ENCODE assay signal across 17 mouse cellular contexts in the genomic region with DNA sequence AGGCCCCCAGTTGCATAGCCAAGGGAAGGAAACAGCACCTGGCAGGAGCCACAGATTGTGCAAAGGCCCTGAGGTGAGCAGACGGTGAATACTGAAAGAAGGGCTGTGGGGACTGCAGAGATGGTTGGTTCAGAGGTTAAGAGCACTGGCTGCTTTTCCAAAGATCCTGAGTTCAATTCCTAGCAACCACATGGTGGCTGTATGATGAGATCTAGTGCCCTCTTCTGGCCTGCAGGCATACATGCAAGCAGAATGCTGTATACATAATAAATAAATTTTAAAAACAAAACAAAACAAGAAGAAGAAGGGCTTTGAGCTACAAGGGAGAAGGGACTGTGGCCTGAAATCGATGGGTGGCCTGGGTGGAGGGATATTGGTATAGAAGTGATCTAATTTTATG. TPM values are rescaled to one million over a fixed set of nuclear protein-coding genes. Genes with fewer than 3 reads are reported as not detected.
DNase-seq lines count a peak whose midpoint lies in the region; ATAC-seq and TF ChIP-seq lines count a peak whose summit lies in the region.
"Had no signal": no experiment of that assay in that cellular context is flagged by ENCODE, and none has a peak within 500 bp of the region (broad histone marks: within the 10 kb centered on the region; RNA-seq: fewer than 3 reads in every experiment).

No protein-coding gene starts in this region.

- H3K9me3 ChIP-seq in heart, postnatal 0 days (replicated peaks; ENCODE audit: control insufficient read depth, low read length) = no peaks in the 10 kb centered on the region
- H3K9me3 ChIP-seq in heart, embryonic 12.5 days (replicated peaks) = no peaks in the 10 kb centered on the region
- no peaks in the 10 kb centered on the region for H3K9me3 ChIP-seq in CH12.LX (replicated peaks; ENCODE audit: low read length)
- H3K9me3 ChIP-seq: forebrain, embryonic 15.5 days; limb, embryonic 12.5 days had no signal

- no peaks in the 10 kb centered on the region for H3K79me2 ChIP-seq in CH12.LX (replicated peaks; ENCODE audit: control insufficient read depth, extremely low read depth, insufficient read depth, poor library complexity, severe bottlenecking)

- peak; percentile 42 for TF ChIP-seq CTCF in heart, postnatal 0 days (IDR thresholded peaks at IDR 0.05; ENCODE audit: low read depth)
- TF ChIP-seq CTCF in layer of hippocampus, adult 2 months (conservative IDR thresholded peaks at IDR 0.05) = peak; percentile 78
- TF ChIP-seq CTCF in CH12.LX (conservative IDR thresholded peaks at IDR 0.05 in 1 of 2, IDR thresholded peaks at IDR 0.05 in 1 of 2; ENCODE audit: low read depth in 2 of 2, low read length in 2 of 2) = peak; percentile 19 to 55; a peak in 2 of 4 replicates
- peak; percentile 30; the same call in 1 of the 2 replicates for TF ChIP-seq CTCF in bone marrow macrophage, adult 2 months (IDR thresholded peaks at IDR 0.05; ENCODE audit: low read depth, low read length)

- no peak overlapping the region for H3K27ac ChIP-seq in heart, postnatal 0 days (ENCODE audit: low read depth)
- no peak overlapping the region for H3K27ac ChIP-seq in heart, embryonic 12.5 days (ENCODE audit: poor library complexity, severe bottlenecking)
- no peak overlapping the region for H3K27ac ChIP-seq in layer of hippocampus, adult 2 months
- no peak overlapping the region for H3K27ac ChIP-seq in CH12.LX (ENCODE audit: insufficient read depth, low read depth)
- no peak overlapping the region for H3K27ac ChIP-seq in bone marrow macrophage, adult 2 months (ENCODE audit: insufficient read depth, low read depth, low read length)
- H3K27ac ChIP-seq: forebrain, embryonic 15.5 days; limb, embryonic 12.5 days had no signal

- dilution Hi-C loops in CH12.LX (cut with MboI; ENCODE audit: extremely low pct_ligation_motif_present, extremely low pct_unique_long_range_greater_than_20kb, low sequenced_read_pairs) = no loop called here

- H3K4me1 ChIP-seq in heart, postnatal 0 days (ENCODE audit: control insufficient read depth, insufficient read depth) = no peaks in the 10 kb centered on the region
- peaks cover 3% of the 10 kb centered on the region for H3K4me1 ChIP-seq in heart, embryonic 12.5 days (replicated peaks)
- H3K4me1 ChIP-seq in CH12.LX (ENCODE audit: control insufficient read depth in 1 of 2, insufficient read depth in 2 of 2) = peaks cover under 1 to 3% of the 10 kb centered on the region in 2 experiments; a peak in 2 of 4 replicates
- H3K4me1 ChIP-seq in bone marrow macrophage, adult 2 months (ENCODE audit: control insufficient read depth, insufficient read depth, low read length) = no peaks in the 10 kb centered on the region
- H3K4me1 ChIP-seq: forebrain, embryonic 15.5 days had no signal

- TF ChIP-seq EP300 in heart, postnatal 0 days (IDR thresholded peaks at IDR 0.05; ENCODE audit: low read depth) = no peak
- TF ChIP-seq EP300 in CH12.LX (IDR thresholded peaks at IDR 0.05; ENCODE audit: low read length) = no peak

- no peak overlapping the region for H3K4me3 ChIP-seq in heart, postnatal 0 days (ENCODE audit: low read depth, low read length)
- H3K4me3 ChIP-seq in heart, embryonic 12.5 days = no peak overlapping the region
- no peak overlapping the region for H3K4me3 ChIP-seq in layer of hippocampus, adult 2 months
- no peak overlapping the region for H3K4me3 ChIP-seq in CH12.LX (replicated peaks in 1 of 3; ENCODE audit: low read depth in 2 of 3, low read length in 2 of 3, poor library complexity in 1 of 3)
- H3K4me3 ChIP-seq in bone marrow macrophage, adult 2 months (ENCODE audit: insufficient read depth, low read length) = no peak overlapping the region
- H3K4me3 ChIP-seq: forebrain, embryonic 15.5 days; limb, embryonic 12.5 days had no signal

- ATAC-seq in heart, postnatal 0 days (ENCODE audit: insufficient read depth, low read depth) = no peak
- no peak for ATAC-seq in heart, embryonic 12.5 days (ENCODE audit: insufficient number of reproducible peaks, low FRiP score)
- ATAC-seq: forebrain, embryonic 15.5 days; hindbrain, embryonic 16.5 days had no signal

- no peak for DNase-seq in heart, postnatal 0 days (ENCODE audit: low spot score)
- no peak for DNase-seq in layer of hippocampus, adult 2 months (ENCODE audit: low spot score in 2 of 2)
- DNase-seq in layer of hippocampus, adult 11-12 months (ENCODE audit: low spot score) = no peak
- no peak for DNase-seq in CH12.LX (ENCODE audit: extremely low read depth)
- DNase-seq in urinary bladder, adult 2 months (ENCODE audit: low spot score) = no peak
- DNase-seq: cerebellum, adult 11 months; heart, postnatal 14 days; lung, adult 18-20 months; midbrain, embryonic 14.5 days had no signal

- 71% methylated on average over 2 of the region's 2 CpGs for WGBS in heart, postnatal 0 days
- 74% methylated on average over 2 of the region's 2 CpGs for WGBS in heart, embryonic 12.5 days

- no peak overlapping the region for H3K4me2 ChIP-seq in heart, postnatal 0 days (ENCODE audit: low read depth, low read length)
- no peak overlapping the region for H3K4me2 ChIP-seq in heart, embryonic 12.5 days
- H3K4me2 ChIP-seq in CH12.LX (ENCODE audit: insufficient read depth, low read depth, poor library complexity, severe bottlenecking) = no peak overlapping the region
- H3K4me2 ChIP-seq: forebrain, embryonic 15.5 days; limb, embryonic 12.5 days had no signal

- TF ChIP-seq RAD21 in CH12.LX (IDR thresholded peaks at IDR 0.05; ENCODE audit: low read depth, low read length) = no peak; the same call in 1 of the 2 replicates

- no peaks in the 10 kb centered on the region for H3K27me3 ChIP-seq in heart, postnatal 0 days (ENCODE audit: control insufficient read depth, insufficient read depth, low read length)
- H3K27me3 ChIP-seq in heart, embryonic 12.5 days (replicated peaks) = no peaks in the 10 kb centered on the region
- H3K27me3 ChIP-seq in CH12.LX (replicated peaks) = peaks cover 49% of the 10 kb centered on the region
- H3K27me3 ChIP-seq: forebrain, embryonic 15.5 days; limb, embryonic 12.5 days had no signal

- TF ChIP-seq POLR2A in CH12.LX (IDR thresholded peaks at IDR 0.05; ENCODE audit: low read depth, low read length) = no peak
- TF ChIP-seq POLR2A in bone marrow macrophage, adult 2 months (IDR thresholded peaks at IDR 0.05; ENCODE audit: borderline replicate concordance, low read depth, low read length) = no peak

- peaks cover 25% of the 10 kb centered on the region for H3K36me3 ChIP-seq in heart, postnatal 0 days (replicated peaks; ENCODE audit: control insufficient read depth, insufficient read depth, low read length)
- H3K36me3 ChIP-seq in heart, embryonic 12.5 days = peaks cover 47% of the 10 kb centered on the region
- no peaks in the 10 kb centered on the region for H3K36me3 ChIP-seq in CH12.LX (replicated peaks in 1 of 2; ENCODE audit: control insufficient read depth in 1 of 2, insufficient read depth in 1 of 2, low read length in 1 of 2)

- H3K9ac ChIP-seq in heart, postnatal 0 days (replicated peaks; ENCODE audit: low read depth, low read length) = no peak overlapping the region
- H3K9ac ChIP-seq in heart, embryonic 12.5 days = no peak overlapping the region
- H3K9ac ChIP-seq in CH12.LX (ENCODE audit: insufficient read depth, low read depth) = no peak overlapping the region
- H3K9ac ChIP-seq: forebrain, embryonic 15.5 days; limb, embryonic 12.5 days had no signal

- in situ Hi-C loops in CH12.LX (cut with MboI; ENCODE audit: low pct_ligation_motif_present, low pct_unique_long_range_greater_than_20kb, low sequenced_read_pairs) = no loop called here

RNA-seq across cellular contexts. Expression of a gene that starts 3.7 kb away (rescaled TPM):
- not detected in 2 replicates for total RNA-seq in heart, postnatal 0 days (2014; rRNA removed; ENCODE audit: low replicate concordance)
- 0.08 and 0.41 TPM in 2 replicates for polyA plus RNA-seq in heart, postnatal 0 days (2015; fragmentation: Nextera tagmentation; extraction: Ambion mirVana)
- 0.40 and 0.60 TPM in 2 replicates for polyA plus RNA-seq in heart, embryonic 12.5 days (2016; fragmentation: Nextera tagmentation; extraction: Ambion mirVana)
- total RNA-seq in layer of hippocampus, adult 2 months (2021) = 1 to 10 TPM in 1 of 2 experiments, under 1 TPM in 1; 0.54 to 1.1 TPM
- total RNA-seq in CH12.LX (2012; rRNA removed) = not detected in 2 replicates
- not detected in 2 replicates for total RNA-seq in CH12.LX (2014; rRNA removed)
- not detected in 2 replicates for polyA plus RNA-seq in CH12.LX (2012; ENCODE audit: insufficient read length, low read depth)
- 0.91 TPM in 1 of 2 replicates, not detected in the other for polyA plus RNA-seq in bone marrow macrophage, adult 2 months (2012; ENCODE audit: insufficient read depth, insufficient read length, missing spikeins)
- 0.66 and 0.92 TPM in 2 replicates for polyA plus RNA-seq in urinary bladder, adult 2 months (2012; rRNA removed)
- total RNA-seq: common myeloid progenitor, adult 5-6 weeks; gastrocnemius, adult 8-10 months had no signal

RNA-seq across cellular contexts. Expression of a gene that starts 23.7 kb away (rescaled TPM):
- 31.2 and 52.3 TPM in 2 replicates for total RNA-seq in heart, postnatal 0 days (2014; rRNA removed; ENCODE audit: low replicate concordance)
- polyA plus RNA-seq in heart, postnatal 0 days (2015; fragmentation: Nextera tagmentation; extraction: Ambion mirVana) = 39.8 and 44.0 TPM in 2 replicates
- 72.4 and 80.8 TPM in 2 replicates for polyA plus RNA-seq in heart, embryonic 12.5 days (2016; fragmentation: Nextera tagmentation; extraction: Ambion mirVana)
- 100 to 1,000 TPM; 275 to 277 TPM for total RNA-seq in layer of hippocampus, adult 2 months (2021)
- total RNA-seq in CH12.LX (2012; rRNA removed) = 3.1 and 5.3 TPM in 2 replicates
- 0.36 and 0.78 TPM in 2 replicates for total RNA-seq in CH12.LX (2014; rRNA removed)
- 1.5 and 2.5 TPM in 2 replicates for polyA plus RNA-seq in CH12.LX (2012; ENCODE audit: insufficient read length, low read depth)
- 2.9 and 3.4 TPM in 2 replicates for polyA plus RNA-seq in bone marrow macrophage, adult 2 months (2012; ENCODE audit: insufficient read depth, insufficient read length, missing spikeins)
- polyA plus RNA-seq in urinary bladder, adult 2 months (2012; rRNA removed) = 52.6 and 77.5 TPM in 2 replicates

RNA-seq across cellular contexts. Expression of a gene that starts 26.4 kb away (rescaled TPM):
- total RNA-seq in heart, postnatal 0 days (2014; rRNA removed; ENCODE audit: low replicate concordance) = 1.3 and 1.4 TPM in 2 replicates
- polyA plus RNA-seq in heart, postnatal 0 days (2015; fragmentation: Nextera tagmentation; extraction: Ambion mirVana) = not detected in 2 replicates
- 0.24 TPM in 1 of 2 replicates, not detected in the other for polyA plus RNA-seq in heart, embryonic 12.5 days (2016; fragmentation: Nextera tagmentation; extraction: Ambion mirVana)
- total RNA-seq in layer of hippocampus, adult 2 months (2021) = under 1 TPM; 0.26 to 0.37 TPM
- 0.08 and 0.21 TPM in 2 replicates for total RNA-seq in CH12.LX (2012; rRNA removed)
- total RNA-seq in CH12.LX (2014; rRNA removed) = not detected in 2 replicates
- polyA plus RNA-seq in CH12.LX (2012; ENCODE audit: insufficient read length, low read depth) = not detected in 2 replicates
- not detected in 2 replicates for polyA plus RNA-seq in bone marrow macrophage, adult 2 months (2012; ENCODE audit: insufficient read depth, insufficient read length, missing spikeins)
- 0.47 and 0.49 TPM in 2 replicates for polyA plus RNA-seq in urinary bladder, adult 2 months (2012; rRNA removed)
- total RNA-seq: gastrocnemius, adult 8-10 months; heart, adult 8-10 months had no signal
- polyA plus RNA-seq: hindbrain, embryonic 16.5 days; limb, embryonic 12.5 days had no signal

RNA-seq across cellular contexts. Expression of a gene that starts 37.1 kb away (rescaled TPM):
- total RNA-seq in heart, postnatal 0 days (2014; rRNA removed; ENCODE audit: low replicate concordance) = 186 and 196 TPM in 2 replicates
- 39.8 and 40.4 TPM in 2 replicates for polyA plus RNA-seq in heart, postnatal 0 days (2015; fragmentation: Nextera tagmentation; extraction: Ambion mirVana)
- 139 and 142 TPM in 2 replicates for polyA plus RNA-seq in heart, embryonic 12.5 days (2016; fragmentation: Nextera tagmentation; extraction: Ambion mirVana)
- total RNA-seq in layer of hippocampus, adult 2 months (2021) = 10 to 100 TPM; 56.9 to 58.7 TPM
- total RNA-seq in CH12.LX (2012; rRNA removed) (252 and 284 TPM in 2 replicates), CH12.LX (2014; rRNA removed) (261 and 284 TPM in 2 replicates)
- 482 and 497 TPM in 2 replicates for polyA plus RNA-seq in CH12.LX (2012; ENCODE audit: insufficient read length, low read depth)
- 129 and 141 TPM in 2 replicates for polyA plus RNA-seq in bone marrow macrophage, adult 2 months (2012; ENCODE audit: insufficient read depth, insufficient read length, missing spikeins)
- 140 and 166 TPM in 2 replicates for polyA plus RNA-seq in urinary bladder, adult 2 months (2012; rRNA removed)

RNA-seq across cellular contexts. Expression of a gene that starts 40.0 kb away (rescaled TPM):
- total RNA-seq in heart, postnatal 0 days (2014; rRNA removed; ENCODE audit: low replicate concordance) = 21.4 and 28.0 TPM in 2 replicates
- polyA plus RNA-seq in heart, postnatal 0 days (2015; fragmentation: Nextera tagmentation; extraction: Ambion mirVana) = 13.2 and 13.7 TPM in 2 replicates
- polyA plus RNA-seq in heart, embryonic 12.5 days (2016; fragmentation: Nextera tagmentation; extraction: Ambion mirVana) = 21.1 and 21.9 TPM in 2 replicates
- 1 to 10 TPM; 2.5 to 2.7 TPM for total RNA-seq in layer of hippocampus, adult 2 months (2021)
- total RNA-seq in CH12.LX (2012; rRNA removed) (0.25 TPM in 2 replicates), CH12.LX (2014; rRNA removed) (not detected in 2 replicates)
- polyA plus RNA-seq in CH12.LX (2012; ENCODE audit: insufficient read length, low read depth) = not detected in 2 replicates
- 1.0 and 1.1 TPM in 2 replicates for polyA plus RNA-seq in bone marrow macrophage, adult 2 months (2012; ENCODE audit: insufficient read depth, insufficient read length, missing spikeins)
- polyA plus RNA-seq in urinary bladder, adult 2 months (2012; rRNA removed) = 41.4 and 44.3 TPM in 2 replicates
